37 mouse cellular contexts compared by ENCODE assay signal in the genomic region with DNA sequence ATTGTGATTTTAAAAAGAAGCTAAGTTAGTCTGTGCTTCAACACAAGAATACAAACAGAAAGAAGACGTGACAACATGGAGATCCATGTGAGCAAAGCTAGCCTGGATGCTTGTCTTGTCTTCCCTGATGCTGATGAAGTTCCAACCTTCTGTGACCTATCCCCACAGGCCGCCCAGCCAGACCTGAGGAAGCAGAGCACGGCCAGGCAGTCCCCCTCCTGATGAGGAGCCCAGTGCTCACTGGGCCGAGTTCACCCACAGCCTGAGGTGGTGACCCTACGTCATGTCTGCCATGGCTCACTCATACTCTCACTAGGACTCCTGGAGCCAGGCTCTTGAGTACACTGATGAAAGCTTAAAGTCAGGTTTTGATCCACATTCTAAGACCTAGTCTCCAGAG. TPM values are rescaled to one million over a fixed set of nuclear protein-coding genes. Genes with fewer than 3 reads are reported as not detected.
"Had no signal": no experiment of that assay in that cellular context is flagged by ENCODE, and none has a peak within 500 bp of the region (broad histone marks: within the 10 kb centered on the region; RNA-seq: fewer than 3 reads in every experiment).

No protein-coding gene starts in this region.

- H3K9me3 ChIP-seq: heart, embryonic 12.5 days; heart, embryonic 13.5 days; heart, embryonic 15.5 days; hindbrain, embryonic 10.5 days; hindbrain, embryonic 12.5 days; hindbrain, embryonic 13.5 days; hindbrain, embryonic 15.5 days; intestine, embryonic 15.5 days; kidney, embryonic 15.5 days had no signal

- H3K4me1 ChIP-seq: heart, embryonic 12.5 days; heart, embryonic 13.5 days; heart, embryonic 15.5 days; hindbrain, embryonic 12.5 days; hindbrain, embryonic 15.5 days; intestine, embryonic 15.5 days; kidney, embryonic 15.5 days had no signal

- DNase-seq: heart, postnatal 10 days; heart, postnatal 36 days; heart, postnatal 4 days; kidney, adult 11 months; kidney, adult 18-20 months; kidney, adult 2 months; kidney, adult 8-10 months; kidney, adult 9 months; kidney, postnatal 10 days; kidney, postnatal 14 days; kidney, postnatal 25 days; kidney, postnatal 36 days; kidney, postnatal 4 days; layer of hippocampus, adult 9-11 months; layer of hippocampus, postnatal 36 days had no signal

- H3K4me2 ChIP-seq: heart, embryonic 11.5 days; heart, embryonic 12.5 days; heart, embryonic 13.5 days; heart, embryonic 15.5 days; hindbrain, embryonic 12.5 days; hindbrain, embryonic 13.5 days; hindbrain, embryonic 14.5 days; hindbrain, embryonic 15.5 days; intestine, embryonic 15.5 days; kidney, embryonic 15.5 days had no signal

- H3K27ac ChIP-seq: heart, embryonic 13.5 days; heart, embryonic 15.5 days; hindbrain, embryonic 10.5 days; hindbrain, embryonic 12.5 days; hindbrain, embryonic 13.5 days; hindbrain, embryonic 14.5 days; hindbrain, embryonic 15.5 days; hindbrain, postnatal 0 days; intestine, embryonic 15.5 days; kidney, embryonic 15.5 days; kidney, postnatal 0 days; layer of hippocampus, adult 2 months; left cerebral cortex, adult 2 months had no signal

- ATAC-seq: hindbrain, embryonic 16.5 days; hindbrain, postnatal 0 days; inflammation-experienced regulatory T-cells, adult 6 months; intestine, embryonic 15.5 days; intestine, embryonic 16.5 days; intestine, postnatal 0 days had no signal

- H3K4me3 ChIP-seq: heart, embryonic 12.5 days; heart, embryonic 13.5 days; heart, embryonic 15.5 days; hindbrain, embryonic 10.5 days; hindbrain, embryonic 12.5 days; hindbrain, embryonic 13.5 days; hindbrain, embryonic 15.5 days; intestine, embryonic 15.5 days; kidney, embryonic 15.5 days; layer of hippocampus, adult 2 months; left cerebral cortex, adult 2 months had no signal

- H3K27me3 ChIP-seq: heart, embryonic 12.5 days; heart, embryonic 13.5 days; heart, embryonic 15.5 days; hindbrain, embryonic 12.5 days; hindbrain, embryonic 13.5 days; hindbrain, embryonic 15.5 days; intestine, embryonic 15.5 days; kidney, embryonic 15.5 days had no signal

- H3K9ac ChIP-seq: heart, embryonic 12.5 days; heart, embryonic 13.5 days; heart, embryonic 15.5 days; hindbrain, embryonic 12.5 days; hindbrain, embryonic 13.5 days; hindbrain, embryonic 14.5 days; hindbrain, embryonic 15.5 days; intestine, embryonic 15.5 days; kidney, embryonic 15.5 days had no signal

RNA-seq across cellular contexts. Expression of a gene that starts 33.1 kb away (rescaled TPM):
- polyA plus RNA-seq: heart, embryonic 11.5 days; heart, embryonic 14.5 days; inflammation-experienced regulatory T-cells, adult 6 months; intestine, postnatal 0 days; kidney, embryonic 14.5 days had no signal

RNA-seq across cellular contexts. Expression of a gene that starts 37.9 kb away (rescaled TPM):
- total RNA-seq: hematopoietic stem cell, adult 5-6 weeks had no signal
- polyA plus RNA-seq: inflammation-experienced regulatory T-cells, adult 6 months had no signal
